Mouse (Mus musculus): Measurements from ENCODE around the gene Cd3eap. TPM values are rescaled to one million over a fixed set of nuclear protein-coding genes. Genes with fewer than 3 reads are reported as not detected.

Gene Cd3eap
- total and polyA plus RNA-seq, 3 experiments, result 14.4 to 36.9 (median 22.6) TPM

- no peak for TF ChIP-seq CHD1 (IDR thresholded peaks at IDR 0.05; ENCODE audit: low read depth, low read length)
- peak; percentile 42; the same call in 1 of the 2 replicates for TF ChIP-seq MEF2A (IDR thresholded peaks at IDR 0.05; ENCODE audit: borderline replicate concordance, low read depth, low read length)
Measured at GRCm38 (mm10) chr7:19343210-19343808, 16.0 kb downstream of the Cd3eap start (continued).

- Histone ChIP-seq H3K27ac (ENCODE audit: insufficient read depth, low read depth) (no peak overlapping the region), H3K4me2 (ENCODE audit: insufficient read depth, low read depth, poor library complexity, severe bottlenecking) (peak overlapping the region; percentile 64), H3K27me3 (replicated peaks) (peaks cover 22% of the 10 kb centered on the region), H3K79me2 (replicated peaks; ENCODE audit: control insufficient read depth, extremely low read depth, insufficient read depth, poor library complexity, severe bottlenecking) (no peaks in the 10 kb centered on the region), H3K36me3 (replicated peaks in 1 of 2; ENCODE audit: control insufficient read depth in 1 of 2, insufficient read depth in 1 of 2, low read length in 1 of 2) (peaks cover 0 to 2% of the 10 kb centered on the region in 2 experiments), H3K9ac (ENCODE audit: insufficient read depth, low read depth) (peak overlapping the region; percentile 7; the same call in 1 of the 2 replicates), H3K4me1 (ENCODE audit: control insufficient read depth in 1 of 2, insufficient read depth in 2 of 2) (peaks cover 4 to 37% of the 10 kb centered on the region in 2 experiments; a peak in 3 of 4 replicates), H3K9me3 (replicated peaks; ENCODE audit: low read length) (no peaks in the 10 kb centered on the region), H3K4me3 (replicated peaks in 1 of 3; ENCODE audit: low read depth in 2 of 3, low read length in 2 of 3, poor library complexity in 1 of 3) (peak overlapping the region; percentile 25 to 34 (median 28))
- in situ Hi-C loops (cut with MboI; ENCODE audit: low pct_ligation_motif_present, low pct_unique_long_range_greater_than_20kb, low sequenced_read_pairs), result loop anchor here (5.0 kb wide), 1 partner anchor 35 kb away; no protein-coding TSS in a partner anchor
- DNase-seq (ENCODE audit: extremely low read depth), result peak; percentile 65
- dilution Hi-C loops (cut with MboI; ENCODE audit: extremely low pct_ligation_motif_present, extremely low pct_unique_long_range_greater_than_20kb, low sequenced_read_pairs), result no loop called here
- TF ChIP-seq MEF2A (IDR thresholded peaks at IDR 0.05; ENCODE audit: borderline replicate concordance, low read depth, low read length) (peak; percentile 26; the same call in 1 of the 2 replicates), MAFK (IDR thresholded peaks at IDR 0.05; ENCODE audit: insufficient replicate concordance, low read length) (no peak), GABPA (IDR thresholded peaks at IDR 0.05; ENCODE audit: insufficient replicate concordance, low read depth, low read length) (no peak), MXI1 (IDR thresholded peaks at IDR 0.05; ENCODE audit: low read depth, low read length) (peak; percentile 53; the same call in 1 of the 2 replicates), CTCF (conservative IDR thresholded peaks at IDR 0.05 in 1 of 2, IDR thresholded peaks at IDR 0.05 in 1 of 2; ENCODE audit: low read depth in 2 of 2, low read length in 2 of 2) (peak; percentile 86 to 96), MYC (IDR thresholded peaks at IDR 0.05; ENCODE audit: low read depth, low read length) (no peak), TBP (conservative IDR thresholded peaks at IDR 0.05; ENCODE audit: low read depth, low read length) (no peak), POLR2AphosphoS2 (IDR thresholded peaks at IDR 0.05; ENCODE audit: low read depth, low read length) (no peak), EP300 (IDR thresholded peaks at IDR 0.05; ENCODE audit: low read length) (no peak), ETS1 (conservative IDR thresholded peaks at IDR 0.05; ENCODE audit: low read depth, low read length) (no peak), USF1 (IDR thresholded peaks at IDR 0.05; ENCODE audit: low read depth, low read length) (no peak), ZC3H11A (IDR thresholded peaks at IDR 0.05; ENCODE audit: low read depth, low read length) (peak; percentile 87), UBTF (IDR thresholded peaks at IDR 0.05; ENCODE audit: low read depth, low read length) (no peak), HCFC1 (IDR thresholded peaks at IDR 0.05; ENCODE audit: low read depth, low read length) (peak; percentile 29; the same call in 1 of the 2 replicates), NRF1 (IDR thresholded peaks at IDR 0.05; ENCODE audit: low read depth, low read length) (no peak), SIN3A (IDR thresholded peaks at IDR 0.05; ENCODE audit: low read length) (peak; percentile 81), RAD21 (IDR thresholded peaks at IDR 0.05; ENCODE audit: low read depth, low read length) (peak; percentile 90), ZKSCAN1 (IDR thresholded peaks at IDR 0.05; ENCODE audit: borderline replicate concordance, low read depth, low read length) (no peak), E2F4 (IDR thresholded peaks at IDR 0.05; ENCODE audit: insufficient replicate concordance, low read depth, low read length) (0 out of 2 replicates have a peak, but pooled peaks have one; percentile 69), MAX (IDR thresholded peaks at IDR 0.05; ENCODE audit: low read length) (peak; percentile 66), MAZ (IDR thresholded peaks at IDR 0.05; ENCODE audit: low read depth, low read length) (no peak), ZMIZ1 (IDR thresholded peaks at IDR 0.05; ENCODE audit: low read depth, low read length) (no peak), CHD1 (IDR thresholded peaks at IDR 0.05; ENCODE audit: low read depth, low read length) (no peak), IRF4 (IDR thresholded peaks at IDR 0.05; ENCODE audit: low read depth, low read length) (peak; percentile 43; the same call in 1 of the 2 replicates), ZNF384 (IDR thresholded peaks at IDR 0.05; ENCODE audit: low read depth, low read length) (no peak), JUND (conservative IDR thresholded peaks at IDR 0.05; ENCODE audit: low read depth, low read length) (no peak), JUN (IDR thresholded peaks at IDR 0.05; ENCODE audit: insufficient read depth, low read depth, low read length) (no peak), TCF12 (IDR thresholded peaks at IDR 0.05; ENCODE audit: low read depth, low read length) (no peak; the same call in 1 of the 2 replicates), POLR2A (IDR thresholded peaks at IDR 0.05; ENCODE audit: low read depth, low read length) (no peak), BHLHE40 (IDR thresholded peaks at IDR 0.05; ENCODE audit: low read depth, low read length) (0 out of 2 replicates have a peak, but pooled peaks have one; percentile 32), KAT2A (IDR thresholded peaks at IDR 0.05; ENCODE audit: insufficient replicate concordance, low read length) (no peak), USF2 (conservative IDR thresholded peaks at IDR 0.05; ENCODE audit: low read depth, low read length) (no peak), SMC3 (IDR thresholded peaks at IDR 0.05; ENCODE audit: low read depth, low read length) (peak; percentile 96), NELFE (IDR thresholded peaks at IDR 0.05; ENCODE audit: low read depth, low read length) (peak; percentile 55; the same call in 1 of the 2 replicates), PAX5 (IDR thresholded peaks at IDR 0.05; ENCODE audit: low read length) (no peak)
Measured at GRCm38 (mm10) chr7:19342481-19343027, 16.7 kb downstream of the Cd3eap start.
